18 mouse cellular contexts compared by ENCODE assay signal in the genomic region with DNA sequence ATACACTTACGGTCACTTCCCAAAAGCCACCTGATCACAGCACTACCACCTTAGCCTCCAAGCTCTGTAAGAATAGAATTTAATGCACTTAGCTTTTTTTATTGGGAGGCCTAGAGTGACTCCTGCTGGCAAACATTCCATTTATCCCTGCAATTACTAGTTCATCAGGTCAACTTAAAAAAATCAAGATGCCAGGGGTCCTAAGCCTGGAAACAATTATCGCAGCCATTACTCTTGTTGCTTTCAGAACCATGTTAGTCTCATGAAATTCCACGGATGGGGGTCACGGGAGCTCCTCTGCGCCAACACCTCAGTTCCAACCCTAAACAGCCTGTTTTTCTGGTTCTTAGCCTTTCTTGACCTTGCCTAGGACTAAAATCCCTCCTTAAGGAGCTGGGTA. TPM values are rescaled to one million over a fixed set of nuclear protein-coding genes. Genes with fewer than 3 reads are reported as not detected.
DNase-seq lines count a peak whose midpoint lies in the region; ATAC-seq and TF ChIP-seq lines count a peak whose summit lies in the region.
"Had no signal": no experiment of that assay in that cellular context is flagged by ENCODE, and none has a peak within 500 bp of the region (broad histone marks: within the 10 kb centered on the region; RNA-seq: fewer than 3 reads in every experiment).

No protein-coding gene starts in this region.

- no peak overlapping the region for H3K27ac ChIP-seq in forebrain, embryonic 13.5 days
- no peak overlapping the region; the same call in 1 of the 2 replicates for H3K27ac ChIP-seq in forebrain, embryonic 10.5 days
- H3K27ac ChIP-seq in liver, embryonic 14.5 days, result no peak overlapping the region
- peak overlapping the region; percentile 62; the same call in 1 of the 2 replicates for H3K27ac ChIP-seq in limb, embryonic 12.5 days
- H3K27ac ChIP-seq: hindbrain, embryonic 13.5 days; neural tube, embryonic 15.5 days had no signal

- H3K4me1 ChIP-seq in forebrain, embryonic 13.5 days, result peaks cover 50% of the 10 kb centered on the region
- peaks cover 66% of the 10 kb centered on the region for H3K4me1 ChIP-seq in forebrain, embryonic 10.5 days
- peaks cover 10 to 15% of the 10 kb centered on the region in 2 experiments for H3K4me1 ChIP-seq in liver, embryonic 14.5 days (replicated peaks; ENCODE audit: control insufficient read depth in 2 of 2, insufficient read depth in 2 of 2, low read length in 1 of 2)
- H3K4me1 ChIP-seq in limb, embryonic 12.5 days (replicated peaks), result peaks cover 48% of the 10 kb centered on the region

- H3K27me3 ChIP-seq in forebrain, embryonic 13.5 days, result no peaks in the 10 kb centered on the region
- no peaks in the 10 kb centered on the region for H3K27me3 ChIP-seq in forebrain, embryonic 10.5 days (ENCODE audit: poor library complexity, severe bottlenecking)
- peaks cover 10% of the 10 kb centered on the region for H3K27me3 ChIP-seq in liver, embryonic 14.5 days (ENCODE audit: control insufficient read depth, insufficient read depth, low read length)
- H3K27me3 ChIP-seq in limb, embryonic 12.5 days, result no peaks in the 10 kb centered on the region
- H3K27me3 ChIP-seq: heart, embryonic 12.5 days; hindbrain, embryonic 13.5 days; lung, embryonic 15.5 days; neural tube, embryonic 15.5 days had no signal

- H3K9ac ChIP-seq in forebrain, embryonic 13.5 days, result 0 out of 2 replicates have a peak overlapping the region, but pooled peaks have one; percentile 7
- H3K9ac ChIP-seq in liver, embryonic 14.5 days (replicated peaks), result no peak overlapping the region
- H3K9ac ChIP-seq in limb, embryonic 12.5 days (replicated peaks), result no peak overlapping the region
- H3K9ac ChIP-seq: heart, embryonic 12.5 days; hindbrain, embryonic 13.5 days; neural tube, embryonic 15.5 days had no signal

- no peak for ATAC-seq in forebrain, embryonic 13.5 days
- no peak for ATAC-seq in liver, embryonic 14.5 days (ENCODE audit: insufficient read depth)
- ATAC-seq in limb, embryonic 12.5 days (ENCODE audit: insufficient number of reproducible peaks, insufficient read depth, low FRiP score, low TSS enrichment, low read depth), result no peak
- no peak for ATAC-seq in activated CD4-positive, CD25-positive, alpha-beta regulatory T cell, adult 4 months

- DNase-seq in forebrain, embryonic 10.5 days (ENCODE audit: extremely low spot score, low spot score), result no peak
- no peak for DNase-seq in liver, embryonic 14.5 days (ENCODE audit: low read depth in 3 of 3, low spot score in 3 of 3)
- no peak for DNase-seq in liver
- DNase-seq in adipocyte (ENCODE audit: low spot score), result peak; percentile 27
- no peak for DNase-seq in left cerebral cortex, adult 11 months (ENCODE audit: low spot score)
- DNase-seq: adrenal gland, postnatal 36 days; cerebellum, adult 8-10 months; kidney, postnatal 14 days; midbrain, embryonic 14.5 days; right cerebral cortex, adult 18-20 months; thymus, postnatal 14 days had no signal

- WGBS in forebrain, embryonic 13.5 days, result 83% methylated on average over 5 of the region's 5 CpGs
- WGBS in forebrain, embryonic 10.5 days, result 59% methylated on average over 5 of the region's 5 CpGs
- WGBS in liver, embryonic 14.5 days (ENCODE audit: insufficient replicate concordance), result 82% methylated on average over 5 of the region's 5 CpGs
- 10% methylated on average over 5 of the region's 5 CpGs for WGBS in limb, embryonic 12.5 days

- H3K9me3 ChIP-seq in forebrain, embryonic 13.5 days (replicated peaks), result no peaks in the 10 kb centered on the region
- H3K9me3 ChIP-seq in forebrain, embryonic 10.5 days, result no peaks in the 10 kb centered on the region
- no peaks in the 10 kb centered on the region for H3K9me3 ChIP-seq in liver, embryonic 14.5 days (ENCODE audit: control insufficient read depth, low read length)
- H3K9me3 ChIP-seq in limb, embryonic 12.5 days, result no peaks in the 10 kb centered on the region
- H3K9me3 ChIP-seq: heart, embryonic 12.5 days; hindbrain, embryonic 13.5 days; lung, embryonic 15.5 days; neural tube, embryonic 15.5 days had no signal

- no peak overlapping the region for H3K4me3 ChIP-seq in forebrain, embryonic 13.5 days
- no peak overlapping the region for H3K4me3 ChIP-seq in forebrain, embryonic 10.5 days
- H3K4me3 ChIP-seq in liver, embryonic 14.5 days (ENCODE audit: insufficient read depth in 1 of 2, low read depth in 2 of 2, low read length in 2 of 2), result no peak overlapping the region
- no peak overlapping the region for H3K4me3 ChIP-seq in limb, embryonic 12.5 days (replicated peaks)
- H3K4me3 ChIP-seq: heart, embryonic 12.5 days; hindbrain, embryonic 13.5 days; lung, embryonic 15.5 days; neural tube, embryonic 15.5 days had no signal

- no peak for TF ChIP-seq EP300 in liver, embryonic 14.5 days (IDR thresholded peaks at IDR 0.05; ENCODE audit: low read depth)

- TF ChIP-seq CTCF in liver, embryonic 14.5 days (IDR thresholded peaks at IDR 0.05; ENCODE audit: low read depth), result peak; percentile 21; the same call in 1 of the 2 replicates

- H3K36me3 ChIP-seq in forebrain, embryonic 13.5 days (ENCODE audit: poor library complexity, severe bottlenecking), result no peaks in the 10 kb centered on the region
- H3K36me3 ChIP-seq in forebrain, embryonic 10.5 days (replicated peaks), result peaks cover 3% of the 10 kb centered on the region; the same call in 1 of the 2 replicates
- H3K36me3 ChIP-seq in liver, embryonic 14.5 days (replicated peaks; ENCODE audit: control insufficient read depth, insufficient read depth, low read depth), result no peaks in the 10 kb centered on the region
- peaks cover under 1% of the 10 kb centered on the region; the same call in 1 of the 2 replicates for H3K36me3 ChIP-seq in limb, embryonic 12.5 days
- H3K36me3 ChIP-seq: hindbrain, embryonic 13.5 days; neural tube, embryonic 15.5 days had no signal

- no peak overlapping the region for H3K4me2 ChIP-seq in forebrain, embryonic 13.5 days
- H3K4me2 ChIP-seq in liver, embryonic 14.5 days (ENCODE audit: low read depth), result no peak overlapping the region
- peak overlapping the region; percentile 21 for H3K4me2 ChIP-seq in limb, embryonic 12.5 days
- H3K4me2 ChIP-seq: heart, embryonic 12.5 days; neural tube, embryonic 15.5 days had no signal

RNA-seq across cellular contexts. Expression of a gene that starts 1.4 kb away (rescaled TPM):
- 31.1 and 33.9 TPM in 2 replicates for polyA plus RNA-seq in forebrain, embryonic 13.5 days (2015; fragmentation: Nextera tagmentation; extraction: Ambion mirVana)
- polyA plus RNA-seq in forebrain, embryonic 10.5 days (2016; fragmentation: Nextera tagmentation; extraction: Ambion mirVana), result 39.4 and 39.5 TPM in 2 replicates
- 12.9 and 14.7 TPM in 2 replicates for polyA plus RNA-seq in liver, embryonic 14.5 days (2012; rRNA removed)
- polyA plus RNA-seq in liver, embryonic 14.5 days (2014; fragmentation: Nextera tagmentation; extraction: Ambion mirVana), result 20.0 and 22.2 TPM in 2 replicates
- polyA plus RNA-seq in limb, embryonic 12.5 days (2016; fragmentation: Nextera tagmentation; extraction: Ambion mirVana), result 27.7 and 29.8 TPM in 2 replicates
- 10 to 100 TPM; 78.0 to 82.5 TPM for polyA plus RNA-seq in activated CD4-positive, CD25-positive, alpha-beta regulatory T cell, adult 4 months (2017; shearing (Covaris generic))

RNA-seq across cellular contexts. Expression of a gene that starts 37.4 kb away (rescaled TPM):
- 105 and 115 TPM in 2 replicates for polyA plus RNA-seq in forebrain, embryonic 13.5 days (2015; fragmentation: Nextera tagmentation; extraction: Ambion mirVana)
- 76.8 and 80.9 TPM in 2 replicates for polyA plus RNA-seq in forebrain, embryonic 10.5 days (2016; fragmentation: Nextera tagmentation; extraction: Ambion mirVana)
- 5.1 and 13.1 TPM in 2 replicates for polyA plus RNA-seq in liver, embryonic 14.5 days (2012; rRNA removed)
- polyA plus RNA-seq in liver, embryonic 14.5 days (2014; fragmentation: Nextera tagmentation; extraction: Ambion mirVana), result 19.0 and 20.8 TPM in 2 replicates
- 78.1 and 80.3 TPM in 2 replicates for polyA plus RNA-seq in limb, embryonic 12.5 days (2016; fragmentation: Nextera tagmentation; extraction: Ambion mirVana)
- polyA plus RNA-seq in activated CD4-positive, CD25-positive, alpha-beta regulatory T cell, adult 4 months (2017; shearing (Covaris generic)), result 10 to 100 TPM; 59.5 to 60.2 TPM

RNA-seq across cellular contexts. Expression of a gene that starts 43.9 kb away (rescaled TPM):
- 42.5 and 43.5 TPM in 2 replicates for polyA plus RNA-seq in forebrain, embryonic 13.5 days (2015; fragmentation: Nextera tagmentation; extraction: Ambion mirVana)
- polyA plus RNA-seq in forebrain, embryonic 10.5 days (2016; fragmentation: Nextera tagmentation; extraction: Ambion mirVana), result 32.9 and 33.9 TPM in 2 replicates
- 5.0 and 7.4 TPM in 2 replicates for polyA plus RNA-seq in liver, embryonic 14.5 days (2012; rRNA removed)
- 10.7 and 11.7 TPM in 2 replicates for polyA plus RNA-seq in liver, embryonic 14.5 days (2014; fragmentation: Nextera tagmentation; extraction: Ambion mirVana)
- 40.4 and 40.8 TPM in 2 replicates for polyA plus RNA-seq in limb, embryonic 12.5 days (2016; fragmentation: Nextera tagmentation; extraction: Ambion mirVana)
- 10 to 100 TPM; 29.6 to 36.5 TPM for polyA plus RNA-seq in activated CD4-positive, CD25-positive, alpha-beta regulatory T cell, adult 4 months (2017; shearing (Covaris generic))
